Mouse (Mus musculus) liver, postnatal 0 days (tissue): ENCODE measurements at regions not wholly inside any gene's neighbourhood (a gene's known extent, or its start where the extent isn't known, plus 50 kb on each side); places are given as distances from the start of the nearest gene placed in this dataset.

Experiments used
- ATAC-seq: fragments of 200-750 bp; cut with Nextera tagmentation; 2 replicates; pipeline ENCODE4 v1.8.0; 2017; ENCODE audit warnings: mild to moderate bottlenecking, moderate library complexity
- DNase-seq: peaks from one replicate; pipeline ENCODE4 v3.0.0-alpha.2; 2016
- H3K27ac ChIP-seq: fragments of 300-500 bp; sonication (generic); 2 replicates; pipeline ENCODE4 v1.5.1; 2014; ENCODE audit warnings: antibody characterized with exemption, moderate library complexity, mild to moderate bottlenecking, low read depth
- H3K27me3 ChIP-seq: fragments of 300-500 bp; sonication (generic); 2 replicates; pipeline ENCODE4 v1.6.1; 2014; ENCODE audit warnings: low read length, control low read depth, mixed read lengths; ENCODE audit not compliant: insufficient read depth
- H3K36me3 ChIP-seq: fragments of 300-500 bp; sonication (generic); replicated peaks from 2 replicates; pipeline ENCODE4 v1.6.1; 2014; ENCODE audit warnings: mild to moderate bottlenecking, control low read depth, low read length, moderate library complexity, mixed read lengths; ENCODE audit not compliant: insufficient read depth
- H3K4me1 ChIP-seq: fragments of 300-500 bp; sonication (generic); 2 replicates; pipeline ENCODE4 v1.6.1; 2014; ENCODE audit warnings: antibody characterized with exemption, mild to moderate bottlenecking, control low read depth; ENCODE audit not compliant: insufficient read depth
- H3K4me2 ChIP-seq: fragments of 300-500 bp; sonication (generic); 2 replicates; pipeline ENCODE4 v1.6.1; 2014; ENCODE audit warnings: low read depth, mild to moderate bottlenecking, low read length, moderate library complexity, mixed read lengths
- H3K4me3 ChIP-seq: fragments of 300-500 bp; sonication (generic); 2 replicates; pipeline ENCODE4 v1.5.1; 2014; ENCODE audit warnings: low read depth, low read length
- H3K9ac ChIP-seq: fragments of 300-500 bp; sonication (generic); replicated peaks from 2 replicates; pipeline ENCODE4 v1.6.1; 2014; ENCODE audit warnings: mild to moderate bottlenecking, moderate library complexity
- H3K9me3 ChIP-seq: fragments of 300-500 bp; sonication (generic); 2 replicates; pipeline ENCODE4 v1.6.1; 2016; ENCODE audit warnings: mild to moderate bottlenecking, control low read depth, low read length, mixed read lengths
- CTCF ChIP-seq: sonication (generic); IDR thresholded peaks from 2 replicates; pipeline ENCODE4 v1.5.1; 2016; ENCODE audit warnings: antibody characterized with exemption, low read depth
- EP300 ChIP-seq: IDR thresholded peaks from 2 replicates; pipeline ENCODE4 v1.6.1; 2016; ENCODE audit warnings: antibody characterized with exemption, low read depth, mild to moderate bottlenecking
- WGBS: fragments of 180-500 bp; shearing (Covaris S2); extraction: QIAGEN DNeasy Blood & Tissue Kit; methylation state at CpG from one replicate; pipeline ENCODE4 v1.1.7; 2014; ENCODE audit not compliant: insufficient replicate concordance; 5-methylcytosine and 5-hydroxymethylcytosine counted together

GRCm38 (mm10) chr11:82573126-82573525 is 184.4 kb downstream of the Tmem132e start:
- no peak for DNase-seq
- Histone ChIP-seq H3K9me3 (no peaks in the 10 kb centered on the region), H3K4me1 (no peaks in the 10 kb centered on the region), H3K4me3 (no peak overlapping the region), H3K27ac (no peak overlapping the region), H3K4me2 (no peak overlapping the region), H3K36me3 (no peaks in the 10 kb centered on the region), H3K9ac (no peak overlapping the region), H3K27me3 (no peaks in the 10 kb centered on the region)
- ATAC-seq, result no peak
- WGBS, result 54% methylated on average over 4 of the region's 4 CpGs
- no peak for TF ChIP-seq EP300
- TF ChIP-seq CTCF, result no peak

- Histone ChIP-seq H3K9ac (no peak overlapping the region), H3K4me1 (no peaks in the 10 kb centered on the region), H3K27me3 (no peaks in the 10 kb centered on the region), H3K36me3 (no peaks in the 10 kb centered on the region), H3K27ac (no peak overlapping the region), H3K4me3 (no peak overlapping the region), H3K9me3 (no peaks in the 10 kb centered on the region), H3K4me2 (no peak overlapping the region)
- TF ChIP-seq CTCF, result peak; percentile 40
- TF ChIP-seq EP300, result no peak
- DNase-seq (no peak), ATAC-seq (no peak)
- WGBS, result 20% methylated on average over 5 of the region's 5 CpGs
Measured at GRCm38 (mm10) chr11:82571525-82571924, 182.8 kb downstream of the Tmem132e start.

GRCm38 (mm10) chr11:82569819-82570218 is 181.1 kb downstream of the Tmem132e start:
- no peak overlapping the region for H3K27ac ChIP-seq

GRCm38 (mm10) chr11:82568219-82568676 is 179.5 kb downstream of the Tmem132e start:
- Histone ChIP-seq H3K4me1 (no peaks in the 10 kb centered on the region), H3K27ac (no peak overlapping the region), H3K9ac (no peak overlapping the region), H3K4me3 (no peak overlapping the region), H3K27me3 (no peaks in the 10 kb centered on the region), H3K36me3 (no peaks in the 10 kb centered on the region), H3K9me3 (no peaks in the 10 kb centered on the region), H3K4me2 (no peak overlapping the region)
- TF ChIP-seq CTCF, result no peak
- no peak for TF ChIP-seq EP300
- WGBS, result 36% methylated on average over 2 of the region's 2 CpGs
- ATAC-seq (no peak), DNase-seq (no peak)

More at GRCm38 (mm10) chr11:82569819-82570218, 181.1 kb downstream of the Tmem132e start:
- H3K36me3 ChIP-seq, result no peaks in the 10 kb centered on the region
- TF ChIP-seq EP300, result no peak
- TF ChIP-seq CTCF, result no peak
- H3K27me3 ChIP-seq, result no peaks in the 10 kb centered on the region
- no peak overlapping the region for H3K4me3 ChIP-seq
- H3K9me3 ChIP-seq, result no peaks in the 10 kb centered on the region
- ATAC-seq (no peak), DNase-seq (no peak)
- H3K4me2 ChIP-seq, result no peak overlapping the region
- H3K9ac ChIP-seq, result no peak overlapping the region
- H3K4me1 ChIP-seq, result no peaks in the 10 kb centered on the region

GRCm38 (mm10) chr11:82567014-82567685 is 178.4 kb downstream of the Tmem132e start:
- H3K27ac ChIP-seq, result no peak overlapping the region
- WGBS, result 59% methylated on average over 9 of the region's 9 CpGs
- H3K36me3 ChIP-seq, result no peaks in the 10 kb centered on the region
- H3K4me1 ChIP-seq, result no peaks in the 10 kb centered on the region
- H3K27me3 ChIP-seq, result no peaks in the 10 kb centered on the region
- no peak overlapping the region for H3K4me3 ChIP-seq
- H3K4me2 ChIP-seq, result no peak overlapping the region
- DNase-seq (no peak), ATAC-seq (no peak)
- no peak overlapping the region for H3K9ac ChIP-seq
- TF ChIP-seq EP300 (no peak), CTCF (no peak)
- no peaks in the 10 kb centered on the region for H3K9me3 ChIP-seq

- no peaks in the 10 kb centered on the region for H3K4me1 ChIP-seq
- H3K9me3 ChIP-seq, result no peaks in the 10 kb centered on the region
- peak; percentile 29 for ATAC-seq
- no peak overlapping the region for H3K4me2 ChIP-seq
- H3K27me3 ChIP-seq, result no peaks in the 10 kb centered on the region
- H3K36me3 ChIP-seq, result no peaks in the 10 kb centered on the region
- no peak for TF ChIP-seq CTCF
- no peak for TF ChIP-seq EP300
- H3K9ac ChIP-seq, result no peak overlapping the region
- no peak overlapping the region for H3K27ac ChIP-seq
- DNase-seq, result no peak
- 46% methylated on average over 4 of the region's 4 CpGs for WGBS
- no peak overlapping the region for H3K4me3 ChIP-seq
Measured at GRCm38 (mm10) chr11:82566092-82566491, 177.4 kb downstream of the Tmem132e start.
